Mouse (Mus musculus): Measurements from ENCODE around the gene Relb. TPM values are rescaled to one million over a fixed set of nuclear protein-coding genes. Genes with fewer than 3 reads are reported as not detected.

Gene Relb
- polyA plus RNA-seq, 2 experiments = 9.8 to 13.4 TPM

GRCm38 (mm10) chr7:19567426-19567825, 61.8 kb downstream of the Relb start:
- TF ChIP-seq POLR2A (IDR thresholded peaks at IDR 0.05; ENCODE audit: borderline replicate concordance, extremely low read depth, insufficient read depth, insufficient read length) = no peak
- H3K36me3 ChIP-seq (ENCODE audit: control insufficient read depth, insufficient read depth, low read length) = peaks cover 36% of the 10 kb centered on the region
- WGBS = 94% methylated on average over 8 of the region's 8 CpGs

DNA sequence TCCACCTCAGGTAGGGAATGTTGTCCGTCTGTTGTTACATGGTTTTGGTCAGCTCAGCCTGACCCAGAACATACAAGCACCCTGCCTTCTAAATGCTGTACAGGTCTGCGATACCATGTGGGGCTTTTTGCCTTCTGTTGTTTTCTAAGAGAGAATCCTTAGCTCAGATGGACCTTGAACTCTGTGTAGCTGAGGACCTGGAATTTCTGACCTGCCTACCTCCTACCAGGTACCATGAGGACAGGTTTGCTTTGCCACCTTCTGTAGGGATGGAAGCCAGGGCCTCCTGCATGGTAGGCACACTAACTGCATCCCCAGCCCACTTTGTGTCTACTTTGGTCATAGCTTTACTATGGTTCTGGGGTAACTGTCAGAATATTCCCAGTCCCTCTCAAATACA, 63.4 kb downstream of the Relb start:
- Histone ChIP-seq H3K27me3 (ENCODE audit: control insufficient read depth, insufficient read depth, low read length) (no peaks in the 10 kb centered on the region), H3K9ac (ENCODE audit: low read depth, low read length, severe bottlenecking) (no peak overlapping the region), H3K4me3 (replicated peaks; ENCODE audit: low read length) (no peak overlapping the region), H3K27ac (replicated peaks; ENCODE audit: low read depth, low read length) (no peak overlapping the region), H3K9me3 (ENCODE audit: control insufficient read depth, low read length) (no peaks in the 10 kb centered on the region), H3K4me1 (ENCODE audit: control insufficient read depth, insufficient read depth, low read length) (peaks cover 4% of the 10 kb centered on the region), H3K4me2 (replicated peaks; ENCODE audit: low read depth, low read length, severe bottlenecking) (no peak overlapping the region), H3K36me3 (ENCODE audit: control insufficient read depth, insufficient read depth, low read length) (peaks cover 36% of the 10 kb centered on the region)
- no peak for ATAC-seq (ENCODE audit: low FRiP score, low read depth)
- no peak for DNase-seq (ENCODE audit: low spot score)
- no peak for TF ChIP-seq POLR2A (IDR thresholded peaks at IDR 0.05; ENCODE audit: borderline replicate concordance, extremely low read depth, insufficient read depth, insufficient read length)
- 97% methylated on average over 2 of the region's 2 CpGs for WGBS

More at GRCm38 (mm10) chr7:19567426-19567825, 61.8 kb downstream of the Relb start:
- peaks cover 7% of the 10 kb centered on the region for H3K4me1 ChIP-seq (ENCODE audit: control insufficient read depth, insufficient read depth, low read length)
- H3K4me2 ChIP-seq (replicated peaks; ENCODE audit: low read depth, low read length, severe bottlenecking) = no peak overlapping the region
- H3K4me3 ChIP-seq (replicated peaks; ENCODE audit: low read length) = no peak overlapping the region
- no peaks in the 10 kb centered on the region for H3K9me3 ChIP-seq (ENCODE audit: control insufficient read depth, low read length)
- no peak overlapping the region for H3K27ac ChIP-seq (replicated peaks; ENCODE audit: low read depth, low read length)
- ATAC-seq (ENCODE audit: low FRiP score, low read depth) (no peak), DNase-seq (ENCODE audit: low spot score) (no peak)
- H3K9ac ChIP-seq (ENCODE audit: low read depth, low read length, severe bottlenecking) = no peak overlapping the region
- no peaks in the 10 kb centered on the region for H3K27me3 ChIP-seq (ENCODE audit: control insufficient read depth, insufficient read depth, low read length)

DNA sequence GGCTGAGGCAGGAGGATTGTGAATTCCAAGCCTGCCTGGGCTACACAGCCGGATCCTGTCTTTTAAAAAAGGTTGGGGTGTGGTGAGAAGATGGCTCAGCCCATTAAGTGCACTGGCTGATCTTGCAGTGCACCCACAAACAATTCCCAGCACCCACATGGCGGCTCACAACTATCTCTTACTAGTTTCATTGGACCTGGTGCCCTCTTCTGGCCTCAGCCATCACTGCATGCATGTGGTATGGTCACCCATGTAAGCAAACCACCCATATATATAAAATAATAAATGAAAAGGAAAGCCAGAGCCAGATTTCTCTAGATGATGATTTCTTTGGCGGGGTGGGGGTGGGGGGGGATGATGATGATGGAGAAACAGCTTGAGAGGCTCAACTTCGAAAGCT, 64.8 kb downstream of the Relb start:
- TF ChIP-seq POLR2A (IDR thresholded peaks at IDR 0.05; ENCODE audit: borderline replicate concordance, extremely low read depth, insufficient read depth, insufficient read length) = no peak
- WGBS = 88% methylated on average over 4 of the region's 4 CpGs
- Histone ChIP-seq H3K27me3 (ENCODE audit: control insufficient read depth, insufficient read depth, low read length) (no peaks in the 10 kb centered on the region), H3K4me2 (replicated peaks; ENCODE audit: low read depth, low read length, severe bottlenecking) (no peak overlapping the region), H3K4me3 (replicated peaks; ENCODE audit: low read length) (no peak overlapping the region), H3K9ac (ENCODE audit: low read depth, low read length, severe bottlenecking) (no peak overlapping the region), H3K27ac (replicated peaks; ENCODE audit: low read depth, low read length) (no peak overlapping the region), H3K9me3 (ENCODE audit: control insufficient read depth, low read length) (no peaks in the 10 kb centered on the region), H3K4me1 (ENCODE audit: control insufficient read depth, insufficient read depth, low read length) (peaks cover 17% of the 10 kb centered on the region), H3K36me3 (ENCODE audit: control insufficient read depth, insufficient read depth, low read length) (peaks cover 26% of the 10 kb centered on the region)
- ATAC-seq (ENCODE audit: low FRiP score, low read depth) (no peak), DNase-seq (ENCODE audit: low spot score) (no peak)

GRCm38 (mm10) chr7:19563884-19564283, 65.4 kb downstream of the Relb start:
- 81% methylated on average over 3 of the region's 3 CpGs for WGBS
- Histone ChIP-seq H3K4me2 (replicated peaks; ENCODE audit: low read depth, low read length, severe bottlenecking) (no peak overlapping the region), H3K9ac (ENCODE audit: low read depth, low read length, severe bottlenecking) (no peak overlapping the region), H3K27me3 (ENCODE audit: control insufficient read depth, insufficient read depth, low read length) (no peaks in the 10 kb centered on the region), H3K36me3 (ENCODE audit: control insufficient read depth, insufficient read depth, low read length) (peaks cover 21% of the 10 kb centered on the region), H3K27ac (replicated peaks; ENCODE audit: low read depth, low read length) (no peak overlapping the region), H3K9me3 (ENCODE audit: control insufficient read depth, low read length) (no peaks in the 10 kb centered on the region), H3K4me3 (replicated peaks; ENCODE audit: low read length) (no peak overlapping the region), H3K4me1 (ENCODE audit: control insufficient read depth, insufficient read depth, low read length) (peaks cover 23% of the 10 kb centered on the region)
- no peak for TF ChIP-seq POLR2A (IDR thresholded peaks at IDR 0.05; ENCODE audit: borderline replicate concordance, extremely low read depth, insufficient read depth, insufficient read length)
- ATAC-seq (ENCODE audit: low FRiP score, low read depth) (no peak), DNase-seq (ENCODE audit: low spot score) (no peak)

GRCm38 (mm10) chr7:19562643-19563410, 66.4 kb downstream of the Relb start, which contains the start of gene Ppp1r37:
TSS of gene Ppp1r37 (minus strand) at chr7:19563076.
- no peaks in the 10 kb centered on the region for H3K27me3 ChIP-seq (ENCODE audit: control insufficient read depth, insufficient read depth, low read length)
- H3K36me3 ChIP-seq (ENCODE audit: control insufficient read depth, insufficient read depth, low read length) = peaks cover 19% of the 10 kb centered on the region
- H3K4me1 ChIP-seq (ENCODE audit: control insufficient read depth, insufficient read depth, low read length) = peaks cover 25% of the 10 kb centered on the region
- ATAC-seq (ENCODE audit: low FRiP score, low read depth) (peak; percentile 18; the same call in 1 of the 2 replicates), DNase-seq (ENCODE audit: low spot score) (no peak)
- peak within 1 kb of the TSS; percentile 80 for H3K4me3 ChIP-seq (replicated peaks; ENCODE audit: low read length)
- peak within 1 kb of the TSS; percentile 62 for H3K4me2 ChIP-seq (replicated peaks; ENCODE audit: low read depth, low read length, severe bottlenecking)
- H3K9me3 ChIP-seq (ENCODE audit: control insufficient read depth, low read length) = no peaks in the 10 kb centered on the region
- peak within 1 kb of the TSS; percentile 94 for H3K27ac ChIP-seq (replicated peaks; ENCODE audit: low read depth, low read length)
- TF ChIP-seq POLR2A (IDR thresholded peaks at IDR 0.05; ENCODE audit: borderline replicate concordance, extremely low read depth, insufficient read depth, insufficient read length) = no peak
- peak within 1 kb of the TSS; percentile 95 for H3K9ac ChIP-seq (ENCODE audit: low read depth, low read length, severe bottlenecking)
- 1% methylated on average over 19 of the region's 19 CpGs for WGBS

Measured in limb, embryonic 14.5 days (tissue).